Mouse (Mus musculus) WW6 (cell line): ENCODE measurements around the gene Gm11007.
"Not testable (repeated sequence)": the region's sequence is repeated elsewhere in the genome, so short reads cannot be mapped to it uniquely, and the experiment has no call there.

Experiments used
- DNase-seq: peaks from one replicate; pipeline ENCODE4 v3.0.0-alpha.2; 2013; ENCODE audit warnings: low read depth, low spot score

Gm11007 gene

GRCm38 (mm10) chr2:175643678-175644077 lies at the start of gene Gm11007:
Gm11007 (plus strand) TSS chr2:175643978.
- not testable (repeated sequence) for DNase-seq
